Mouse (Mus musculus) central nervous system, embryonic 14 days (tissue): ENCODE data around the gene Fam76b. TPM values are rescaled to one million over a fixed set of nuclear protein-coding genes. Genes with fewer than 3 reads are reported as not detected.

ENCODE experiments used
- polyA plus RNA-seq: library from polyadenylated mRNA; depleted of rRNA; stranded (reverse); fragments of >200 nt; gene quantifications from 2 replicates; pipeline ENCODE4 v1.2.3, GENCODE M21; 2012; rRNA removed

The Fam76b gene
- 40.5 and 45.6 TPM in 2 replicates for polyA plus RNA-seq

DNA sequence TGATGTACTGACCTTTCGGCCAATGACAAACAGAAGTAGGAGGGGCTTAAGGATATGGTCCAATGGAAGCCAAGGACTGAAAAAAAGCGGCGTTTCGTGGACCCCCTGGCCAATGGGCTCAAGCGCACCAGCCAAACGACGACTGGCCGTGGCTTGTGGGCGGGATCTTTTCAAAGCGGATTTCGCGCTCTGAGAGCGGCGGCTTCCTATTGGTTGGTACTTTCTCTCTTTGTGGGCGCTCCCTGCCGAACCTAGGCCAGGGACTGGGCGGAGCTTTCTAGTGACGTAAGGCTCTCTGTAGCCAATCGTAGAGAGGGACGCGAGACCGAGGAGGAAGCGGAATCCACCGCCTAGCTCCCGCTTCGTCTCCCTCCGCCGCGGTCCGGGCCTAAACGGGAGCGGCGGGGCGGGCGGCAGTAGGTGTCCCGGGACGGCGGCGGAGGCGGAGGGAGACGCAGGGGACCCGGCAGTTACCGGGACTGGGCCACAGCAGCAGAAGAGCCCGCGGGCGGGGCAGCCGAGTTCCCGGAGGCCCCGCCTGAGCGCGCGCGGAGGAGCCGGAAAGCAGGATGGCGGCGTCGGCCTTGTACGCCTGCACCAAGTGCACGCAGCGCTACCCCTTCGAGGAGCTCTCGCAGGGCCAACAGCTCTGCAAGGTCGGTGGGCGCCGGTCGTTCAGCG lies at the start of gene Fam76b:
Fam76b (plus strand) TSS at position 311 of the 681 bp plus-strand sequence.

DNA sequence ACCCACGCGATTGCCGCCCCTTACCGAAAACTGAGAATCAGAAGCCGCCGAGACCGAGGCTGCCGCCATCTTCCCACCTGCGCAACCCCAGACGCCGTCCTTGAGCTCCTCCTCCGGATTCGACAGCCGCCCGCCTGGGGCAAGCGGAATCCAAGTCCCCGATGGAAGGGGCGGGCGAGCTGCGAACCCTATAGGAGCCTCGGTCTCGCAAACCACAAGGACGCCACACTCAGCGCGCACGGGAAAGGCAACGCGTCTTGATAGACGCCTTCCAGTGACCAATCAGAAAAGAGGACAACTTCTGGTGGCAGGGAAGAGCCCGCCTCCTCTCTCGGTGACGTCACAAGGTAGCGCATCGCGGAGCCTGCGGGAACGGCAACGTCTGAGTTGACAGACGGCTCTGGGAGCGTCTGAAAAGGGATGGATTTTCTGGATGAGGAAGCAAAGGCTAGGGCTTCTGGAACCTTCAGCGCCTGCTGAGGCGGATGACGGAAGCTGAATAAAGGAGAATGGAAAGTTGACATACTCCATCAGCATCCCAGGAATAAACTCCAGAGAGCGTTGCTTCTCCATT lies 597 bp upstream of the Fam76b start, which contains the start of gene Cep57:
Cep57 (minus strand) TSS at position 276 of the 574 bp plus-strand sequence.

Other genes starting within 250 kb of the Fam76b start
- gene Mtmr2, start 79.3 kb upstream of the Fam76b start, polyA plus RNA-seq = 24.3 and 24.9 TPM in 2 replicates
- gene Cep57, start 609 bp upstream of the Fam76b start, polyA plus RNA-seq = 44.5 and 54.0 TPM in 2 replicates